Mouse (Mus musculus) heart, embryonic 16.5 days (tissue): ENCODE measurements around the gene Defb39. TPM values are rescaled to one million over a fixed set of nuclear protein-coding genes. Genes with fewer than 3 reads are reported as not detected.

Source experiments
- ATAC-seq: fragments of 200-750 bp; cut with Nextera tagmentation; replicated peaks from 2 replicates; pipeline ENCODE4 v1.8.0; 2017; ENCODE audit warnings: moderate number of reproducible peaks; ENCODE audit not compliant: insufficient read depth, low FRiP score; ENCODE audit errors: extremely low read depth
- H3K27ac ChIP-seq: fragments of 300-500 bp; sonication (generic); 2 replicates; pipeline ENCODE4 v1.5.1; 2014; ENCODE audit warnings: mild to moderate bottlenecking, low read length, control low read depth, moderate library complexity
- H3K27me3 ChIP-seq: fragments of 300-500 bp; sonication (generic); 2 replicates; pipeline ENCODE4 v1.6.1; 2014; ENCODE audit warnings: low read length, mixed read lengths; ENCODE audit not compliant: control insufficient read depth, insufficient read depth
- H3K36me3 ChIP-seq: fragments of 300-500 bp; sonication (generic); 2 replicates; pipeline ENCODE4 v1.6.1; 2014; ENCODE audit not compliant: control insufficient read depth, insufficient read depth
- H3K4me1 ChIP-seq: fragments of 300-500 bp; sonication (generic); 2 replicates; pipeline ENCODE4 v1.6.1; 2014; ENCODE audit warnings: low read length, mixed read lengths; ENCODE audit not compliant: control insufficient read depth, insufficient read depth
- H3K4me2 ChIP-seq: fragments of 300-500 bp; sonication (generic); 2 replicates; pipeline ENCODE4 v1.6.1; 2014; ENCODE audit warnings: low read depth, mild to moderate bottlenecking, control low read depth, low read length
- H3K4me3 ChIP-seq: fragments of 300-500 bp; sonication (generic); 2 replicates; pipeline ENCODE4 v1.5.1; 2014; ENCODE audit warnings: mild to moderate bottlenecking, control low read depth, low read length
- H3K9ac ChIP-seq: fragments of 300-500 bp; sonication (generic); 2 replicates; pipeline ENCODE4 v1.6.1; 2014; ENCODE audit warnings: low read length, control low read depth
- H3K9me3 ChIP-seq: fragments of 300-500 bp; sonication (generic); replicated peaks from 2 replicates; pipeline ENCODE4 v1.6.1; 2016; ENCODE audit warnings: low read length; ENCODE audit not compliant: control insufficient read depth
- WGBS: fragments of 180-500 bp; shearing (Covaris S2); extraction: QIAGEN DNeasy Blood & Tissue Kit; methylation state at CpG from one replicate; pipeline ENCODE4 v1.1.7; 2014; 5-methylcytosine and 5-hydroxymethylcytosine counted together
- polyA plus RNA-seq: library from polyadenylated mRNA; unstranded; fragments of >200 nt; fragmentation: Nextera tagmentation; extraction: Ambion mirVana; gene quantifications from 2 replicates; pipeline ENCODE4 v1.2.1, GENCODE M21; 2015

Defb39 gene
- polyA plus RNA-seq = not detected in 2 replicates

- H3K4me1 ChIP-seq = no peaks in the 10 kb centered on the region
- no peaks in the 10 kb centered on the region for H3K27me3 ChIP-seq
- H3K36me3 ChIP-seq = no peaks in the 10 kb centered on the region
- no peak within 1 kb of the TSS for H3K4me3 ChIP-seq
- 61% methylated on average over 1 of the region's 1 CpGs for WGBS
- no peak within 1 kb of the TSS for H3K9ac ChIP-seq
- H3K4me2 ChIP-seq = no peak within 1 kb of the TSS
- no peak for ATAC-seq
- no peak within 1 kb of the TSS for H3K27ac ChIP-seq
- no peaks in the 10 kb centered on the region; the same call in 1 of the 2 replicates for H3K9me3 ChIP-seq
Measured at GRCm38 (mm10) chr8:19064710-19065109, at the start of gene Defb39. Gene Defb39, minus strand, starts transcription at chr8:19064810.

- H3K4me2 ChIP-seq = no peak overlapping the region
- ATAC-seq = no peak
- no peaks in the 10 kb centered on the region for H3K36me3 ChIP-seq
- no peaks in the 10 kb centered on the region for H3K27me3 ChIP-seq
- no peak overlapping the region for H3K9ac ChIP-seq
- WGBS = 77% methylated on average over 2 of the region's 2 CpGs
- H3K4me3 ChIP-seq = no peak overlapping the region
- H3K4me1 ChIP-seq = no peaks in the 10 kb centered on the region
- H3K9me3 ChIP-seq = no peaks in the 10 kb centered on the region; the same call in 1 of the 2 replicates
- H3K27ac ChIP-seq = no peak overlapping the region
Measured at GRCm38 (mm10) chr8:19066013-19066412, 1.4 kb upstream of the Defb39 start.

GRCm38 (mm10) chr8:19062891-19063290, 1.7 kb downstream of the Defb39 start:
- no peak overlapping the region for H3K4me2 ChIP-seq
- no peaks in the 10 kb centered on the region for H3K36me3 ChIP-seq
- no peak for ATAC-seq
- H3K9me3 ChIP-seq = no peaks in the 10 kb centered on the region; the same call in 1 of the 2 replicates
- H3K27me3 ChIP-seq = no peaks in the 10 kb centered on the region
- no peak overlapping the region for H3K9ac ChIP-seq
- no peak overlapping the region for H3K27ac ChIP-seq
- no peaks in the 10 kb centered on the region for H3K4me1 ChIP-seq
- no peak overlapping the region for H3K4me3 ChIP-seq

- H3K36me3 ChIP-seq = no peaks in the 10 kb centered on the region
- H3K4me2 ChIP-seq = no peak overlapping the region
- no peaks in the 10 kb centered on the region for H3K27me3 ChIP-seq
- WGBS = 91% methylated on average over 14 of the region's 14 CpGs
- H3K4me1 ChIP-seq = no peaks in the 10 kb centered on the region
- H3K9me3 ChIP-seq = no peaks in the 10 kb centered on the region
- H3K27ac ChIP-seq = no peak overlapping the region
- H3K9ac ChIP-seq = no peak overlapping the region
- no peak overlapping the region for H3K4me3 ChIP-seq
- no peak for ATAC-seq
Measured at GRCm38 (mm10) chr8:19045242-19045641, 19.4 kb downstream of the Defb39 start.

DNA sequence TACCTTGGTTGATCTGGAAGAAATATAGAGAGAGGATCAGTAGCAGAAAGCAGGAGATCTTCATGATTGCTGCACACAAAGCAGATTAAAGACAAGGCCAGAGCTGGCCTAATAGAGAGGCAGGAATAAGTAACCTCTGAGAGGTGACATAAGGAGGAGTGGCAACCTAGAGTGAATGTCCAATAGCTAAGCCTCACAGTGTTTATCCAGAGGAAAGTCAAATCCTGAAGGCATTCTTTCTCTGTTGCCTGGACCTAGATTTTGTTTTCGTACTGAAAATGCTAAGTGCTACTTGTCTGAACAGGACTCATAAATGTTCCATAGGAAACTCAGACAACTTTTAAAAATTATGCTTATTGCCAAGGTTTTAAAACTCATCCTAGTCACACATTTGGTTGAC, 38.1 kb downstream of the Defb39 start, which contains the start of gene Defb38:
Gene Defb38 (minus strand): TSS at position 101 of the 400 bp plus-strand sequence.
- WGBS = 74% methylated on average over 1 of the region's 1 CpGs
- no peak within 1 kb of the TSS for H3K27ac ChIP-seq
- ATAC-seq = no peak
- H3K4me3 ChIP-seq = no peak within 1 kb of the TSS
- no peak within 1 kb of the TSS for H3K4me2 ChIP-seq
- no peaks in the 10 kb centered on the region for H3K9me3 ChIP-seq
- no peaks in the 10 kb centered on the region for H3K36me3 ChIP-seq
- no peaks in the 10 kb centered on the region for H3K27me3 ChIP-seq
- no peak within 1 kb of the TSS for H3K9ac ChIP-seq
- H3K4me1 ChIP-seq = no peaks in the 10 kb centered on the region

Other genes with a start within 250 kb of the Defb39 start
- gene Defb40, start 86.6 kb downstream of the Defb39 start, polyA plus RNA-seq = not detected in 2 replicates
- gene Defb37, start 73.8 kb downstream of the Defb39 start, polyA plus RNA-seq = not detected in 2 replicates
- not detected in 2 replicates for gene Defb38, start 38.2 kb downstream of the Defb39 start, polyA plus RNA-seq
- gene Defb12, start 50.0 kb upstream of the Defb39 start, polyA plus RNA-seq = not detected in 2 replicates
- gene Defb34, start 58.9 kb upstream of the Defb39 start, polyA plus RNA-seq = not detected in 2 replicates
- not detected in 2 replicates for gene Gm45826, start 76.0 kb upstream of the Defb39 start, polyA plus RNA-seq
- gene Defb14, start 129.5 kb upstream of the Defb39 start, polyA plus RNA-seq = not detected in 2 replicates
- gene Defb4, start 133.9 kb upstream of the Defb39 start, polyA plus RNA-seq = not detected in 2 replicates
- gene Defb6, start 160.7 kb upstream of the Defb39 start, polyA plus RNA-seq = not detected in 2 replicates
- not detected in 2 replicates for gene Defb46, start 175.1 kb upstream of the Defb39 start, polyA plus RNA-seq
- not detected in 2 replicates for gene Defb5, start 182.8 kb upstream of the Defb39 start, polyA plus RNA-seq
- not detected in 2 replicates for gene Defb3, start 228.6 kb upstream of the Defb39 start, polyA plus RNA-seq